Mouse (Mus musculus): Measurements from ENCODE around the gene Chac2.

- TF ChIP-seq POLR2A (IDR thresholded peaks at IDR 0.05; ENCODE audit: borderline replicate concordance, insufficient read depth, low read length) (no peak), CTCF (IDR thresholded peaks at IDR 0.05; ENCODE audit: borderline replicate concordance, insufficient read depth, low read depth, low read length) (no peak)
These were observed 57.7 kb downstream of the Chac2 start for GRCm38 (mm10) chr11:30928498-30928897.
